ENCODE assay signal across 10 mouse cellular contexts in genomic region chr12:12871272-12871671, GRCm38 (mm10).
DNase-seq lines count a peak whose midpoint lies in the region; ATAC-seq and TF ChIP-seq lines count a peak whose summit lies in the region.
"Had no signal": no experiment of that assay in that cellular context is flagged by ENCODE, and none has a peak within 500 bp of the region (broad histone marks: within the 10 kb centered on the region; RNA-seq: fewer than 3 reads in every experiment).

No protein-coding gene starts in this region.

- no peaks in the 10 kb centered on the region for H3K27me3 ChIP-seq in kidney, adult 2 months (replicated peaks; ENCODE audit: control insufficient read depth, insufficient read depth, low read length)
- no peaks in the 10 kb centered on the region for H3K27me3 ChIP-seq in limb, embryonic 14.5 days (ENCODE audit: control insufficient read depth, insufficient read depth, low read length)
- H3K27me3 ChIP-seq in intestine, postnatal 0 days (replicated peaks; ENCODE audit: control insufficient read depth, insufficient read depth, low read length): no peaks in the 10 kb centered on the region
- H3K27me3 ChIP-seq: limb, embryonic 15.5 days had no signal

- H3K9ac ChIP-seq in limb, embryonic 14.5 days (ENCODE audit: low read depth, low read length, severe bottlenecking): no peak overlapping the region
- no peak overlapping the region for H3K9ac ChIP-seq in intestine, postnatal 0 days (ENCODE audit: low read depth, low read length)
- H3K9ac ChIP-seq: limb, embryonic 15.5 days had no signal

- H3K27ac ChIP-seq in kidney, adult 2 months (ENCODE audit: insufficient read depth, low read depth, low read length): no peak overlapping the region
- H3K27ac ChIP-seq in limb, embryonic 14.5 days (replicated peaks; ENCODE audit: low read depth, low read length): no peak overlapping the region
- H3K27ac ChIP-seq in intestine, postnatal 0 days (ENCODE audit: low read depth, low read length): no peak overlapping the region
- H3K27ac ChIP-seq: limb, embryonic 15.5 days had no signal

- no peak for ATAC-seq in limb, embryonic 14.5 days (ENCODE audit: low FRiP score, low read depth)
- ATAC-seq in intestine, postnatal 0 days: no peak

- no peak overlapping the region for H3K4me3 ChIP-seq in kidney, adult 2 months (ENCODE audit: insufficient read depth, low read depth, low read length)
- no peak overlapping the region for H3K4me3 ChIP-seq in limb, embryonic 14.5 days (replicated peaks; ENCODE audit: low read length)
- H3K4me3 ChIP-seq in intestine, postnatal 0 days (ENCODE audit: low read depth, low read length): no peak overlapping the region
- H3K4me3 ChIP-seq: limb, embryonic 15.5 days had no signal

- H3K4me1 ChIP-seq in kidney, adult 2 months (ENCODE audit: control insufficient read depth, insufficient read depth, low read length): peaks cover 4% of the 10 kb centered on the region; the same call in 1 of the 2 replicates
- H3K4me1 ChIP-seq in limb, embryonic 14.5 days (ENCODE audit: control insufficient read depth, insufficient read depth, low read length): no peaks in the 10 kb centered on the region
- peaks cover 6% of the 10 kb centered on the region; the same call in 1 of the 2 replicates for H3K4me1 ChIP-seq in intestine, postnatal 0 days (replicated peaks; ENCODE audit: control insufficient read depth, insufficient read depth, low read length)

- no peaks in the 10 kb centered on the region for H3K36me3 ChIP-seq in kidney, adult 2 months (ENCODE audit: control insufficient read depth, insufficient read depth, low read length)
- H3K36me3 ChIP-seq in limb, embryonic 14.5 days (ENCODE audit: control insufficient read depth, insufficient read depth, low read length): no peaks in the 10 kb centered on the region
- no peaks in the 10 kb centered on the region for H3K36me3 ChIP-seq in intestine, postnatal 0 days (ENCODE audit: control insufficient read depth, insufficient read depth)
- H3K36me3 ChIP-seq: limb, embryonic 15.5 days had no signal

- WGBS in kidney, adult 2 months: 54% methylated on average over 4 of the region's 4 CpGs
- WGBS in limb, embryonic 14.5 days: 32% methylated on average over 4 of the region's 4 CpGs
- 73% methylated on average over 4 of the region's 4 CpGs for WGBS in intestine, postnatal 0 days

- no peaks in the 10 kb centered on the region for H3K9me3 ChIP-seq in limb, embryonic 14.5 days (ENCODE audit: control insufficient read depth, low read length)
- no peaks in the 10 kb centered on the region for H3K9me3 ChIP-seq in intestine, postnatal 0 days (ENCODE audit: control insufficient read depth)
- H3K9me3 ChIP-seq: limb, embryonic 15.5 days had no signal

- TF ChIP-seq CTCF in kidney, adult 2 months (conservative IDR thresholded peaks at IDR 0.05; ENCODE audit: insufficient read depth, insufficient read length, low read depth, low read length): no peak
- TF ChIP-seq CTCF in intestine, postnatal 0 days (IDR thresholded peaks at IDR 0.05; ENCODE audit: low read depth): no peak

- no peak overlapping the region for H3K4me2 ChIP-seq in limb, embryonic 14.5 days (replicated peaks; ENCODE audit: low read depth, low read length, severe bottlenecking)
- no peak overlapping the region for H3K4me2 ChIP-seq in intestine, postnatal 0 days (replicated peaks; ENCODE audit: low read depth)
- H3K4me2 ChIP-seq: limb, embryonic 15.5 days had no signal

- TF ChIP-seq POLR2A in kidney, adult 2 months (IDR thresholded peaks at IDR 0.05; ENCODE audit: low read depth, low read length): no peak
- TF ChIP-seq POLR2A in limb, embryonic 14.5 days (IDR thresholded peaks at IDR 0.05; ENCODE audit: borderline replicate concordance, extremely low read depth, insufficient read depth, insufficient read length): no peak

- DNase-seq in kidney, adult 2 months: peak; percentile 1
- no peak for DNase-seq in kidney, adult 18-20 months
- DNase-seq in R1 (ENCODE audit: low read depth, low spot score): peak; percentile 57
- DNase-seq in frontal cortex, postnatal 14 days (ENCODE audit: low spot score in 2 of 2): peak; percentile 17 to 33
- peak; percentile 35 for DNase-seq in limb, embryonic 14.5 days (ENCODE audit: low spot score)
- DNase-seq in adipocyte (ENCODE audit: low spot score): no peak
- DNase-seq in urinary bladder, adult 2 months (ENCODE audit: low spot score): no peak
- DNase-seq: adrenal gland, postnatal 14 days had no signal

Comparison
In these comparisons a context has a peak if more than half of its experiments do, and no peak if none do; other contexts are left out.
1. DNase-seq: peak in kidney, adult 2 months (single experiment), R1 (single experiment), frontal cortex, postnatal 14 days (2 of 2) and limb, embryonic 14.5 days (single experiment); none in kidney, adult 18-20 months (single experiment), adipocyte (single experiment) and urinary bladder, adult 2 months (single experiment).